Mouse (Mus musculus): ENCODE data around the gene Nphp1.

Nphp1 gene

GRCm38 (mm10) chr2:127788440-127789116 lies at the start of gene Nphp1:
Gene Nphp1, minus strand, starts transcription at chr2:127788897.
- DNase-seq (ENCODE audit: low spot score in 2 of 2) = peak; percentile 62 to 79

GRCm38 (mm10) chr2:127832833-127833190 lies 44.1 kb upstream of the Nphp1 start:
- no peak for DNase-seq (ENCODE audit: low spot score in 2 of 2)

GRCm38 (mm10) chr2:127832103-127832832 lies 43.6 kb upstream of the Nphp1 start:
- DNase-seq (ENCODE audit: low spot score in 2 of 2) = no peak

- DNase-seq (ENCODE audit: low spot score in 2 of 2) = peak; percentile 84 to 87
These were observed 42.9 kb upstream of the Nphp1 start, which contains the start of gene Bub1 for GRCm38 (mm10) chr2:127831401-127832102. Gene Bub1, minus strand, starts transcription at chr2:127831865.

- peak; percentile 82 to 88 for DNase-seq (ENCODE audit: low spot score in 2 of 2)
These were observed 3.4 kb upstream of the Nphp1 start, which contains the start of gene Mtln for GRCm38 (mm10) chr2:127791919-127792603. Gene Mtln, minus strand, starts transcription at chr2:127792488.

- no peak for DNase-seq (ENCODE audit: low spot score in 2 of 2)
These were observed 1.1 kb upstream of the Nphp1 start for GRCm38 (mm10) chr2:127789651-127790270.

- no peak for DNase-seq (ENCODE audit: low spot score in 2 of 2)
These were observed 441 bp upstream of the Nphp1 start for GRCm38 (mm10) chr2:127789138-127789537.

GRCm38 (mm10) chr2:127787226-127787625 lies 1.5 kb downstream of the Nphp1 start:
- no peak for DNase-seq (ENCODE audit: low spot score in 2 of 2)

- DNase-seq (ENCODE audit: low spot score in 2 of 2) = no peak
These were observed 10.2 kb downstream of the Nphp1 start for GRCm38 (mm10) chr2:127778451-127778850.

- DNase-seq (ENCODE audit: low spot score in 2 of 2) = no peak
These were observed 13.7 kb downstream of the Nphp1 start for GRCm38 (mm10) chr2:127775013-127775412.

GRCm38 (mm10) chr2:127774578-127774941 lies 14.1 kb downstream of the Nphp1 start:
- DNase-seq (ENCODE audit: low spot score in 2 of 2) = no peak

GRCm38 (mm10) chr2:127773938-127774577 lies 14.6 kb downstream of the Nphp1 start:
- DNase-seq (ENCODE audit: low spot score in 2 of 2) = no peak

GRCm38 (mm10) chr2:127761587-127761986 lies 27.1 kb downstream of the Nphp1 start:
- DNase-seq (ENCODE audit: low spot score in 2 of 2) = no peak

- DNase-seq (ENCODE audit: low spot score in 2 of 2) = no peak
These were observed 28.2 kb downstream of the Nphp1 start for GRCm38 (mm10) chr2:127760429-127761000.

GRCm38 (mm10) chr2:127760014-127760413 lies 28.7 kb downstream of the Nphp1 start:
- DNase-seq (ENCODE audit: low spot score in 2 of 2) = no peak

- no peak for DNase-seq (ENCODE audit: low spot score in 2 of 2)
These were observed 29.4 kb downstream of the Nphp1 start for GRCm38 (mm10) chr2:127759157-127759880.

GRCm38 (mm10) chr2:127757171-127757570 lies 31.5 kb downstream of the Nphp1 start:
- no peak for DNase-seq (ENCODE audit: low spot score in 2 of 2)

- no peak for DNase-seq (ENCODE audit: low spot score in 2 of 2)
These were observed 34.6 kb downstream of the Nphp1 start for GRCm38 (mm10) chr2:127754113-127754512.

GRCm38 (mm10) chr2:127751849-127752610 lies 36.7 kb downstream of the Nphp1 start:
- DNase-seq (ENCODE audit: low spot score in 2 of 2) = no peak
